Mouse (Mus musculus): Measurements from ENCODE around the gene Stk32c.

Gene Stk32c

DNA sequence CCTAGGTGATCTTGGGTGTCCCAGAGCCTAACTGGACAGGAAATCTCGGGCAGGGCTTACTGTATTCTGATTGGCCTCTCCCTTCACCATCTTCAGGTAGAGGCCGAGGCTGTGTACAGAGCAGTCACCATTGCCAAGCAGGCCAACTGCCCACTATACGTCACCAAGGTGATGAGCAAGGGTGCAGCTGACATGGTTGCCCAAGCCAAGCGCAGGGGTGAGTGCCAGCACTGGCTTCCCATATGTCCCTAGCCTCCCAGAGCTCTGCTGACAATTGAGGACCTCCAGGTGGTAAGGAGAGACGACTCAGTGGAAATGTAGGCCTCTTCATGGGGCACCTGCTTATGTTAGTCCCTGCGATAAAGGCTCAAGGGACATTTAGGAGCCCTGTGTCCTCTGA, 118.3 kb downstream of the Stk32c start:
- no peak for DNase-seq (ENCODE audit: extremely low spot score)

DNA sequence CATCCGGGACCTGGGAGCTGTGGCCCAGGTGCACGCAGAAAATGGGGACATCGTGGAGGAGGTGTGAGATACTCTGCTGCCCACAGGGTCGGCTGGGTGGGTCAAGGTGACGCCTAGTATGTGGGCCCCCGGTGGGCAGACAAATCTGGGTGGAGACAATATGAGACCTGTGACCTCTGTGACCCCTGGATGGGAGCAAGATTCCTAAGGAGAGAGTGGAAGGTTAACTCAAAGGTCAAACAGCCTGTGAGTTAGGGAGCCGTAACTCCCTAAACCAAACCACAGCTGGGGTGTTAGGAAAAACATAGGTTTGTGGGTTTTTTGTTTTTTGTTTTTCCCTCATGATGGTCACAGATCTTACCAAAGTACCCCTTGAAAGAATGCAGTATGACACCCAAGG, 119.3 kb downstream of the Stk32c start:
- DNase-seq (ENCODE audit: extremely low spot score): no peak

DNA sequence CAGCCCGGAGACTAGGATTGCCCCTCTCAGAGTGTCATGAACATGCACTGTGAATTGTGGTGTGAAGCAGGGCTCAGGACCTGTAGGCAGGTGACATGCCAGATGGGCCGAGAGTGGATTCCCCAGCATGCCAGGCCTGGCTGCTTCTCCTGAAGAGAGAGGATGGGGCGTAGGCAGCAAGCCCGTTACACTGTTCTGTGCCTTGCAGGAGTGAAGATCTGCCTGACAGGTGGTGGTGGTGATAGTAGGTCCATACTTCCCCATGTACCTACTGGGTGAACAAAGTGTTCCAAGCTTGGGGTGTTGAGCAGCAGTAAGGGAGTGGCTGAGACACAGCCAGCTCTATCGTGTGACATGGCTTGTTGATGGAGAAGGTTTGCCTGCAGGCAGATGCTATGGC, 120.0 kb downstream of the Stk32c start:
- no peak for DNase-seq (ENCODE audit: extremely low spot score)

DNA sequence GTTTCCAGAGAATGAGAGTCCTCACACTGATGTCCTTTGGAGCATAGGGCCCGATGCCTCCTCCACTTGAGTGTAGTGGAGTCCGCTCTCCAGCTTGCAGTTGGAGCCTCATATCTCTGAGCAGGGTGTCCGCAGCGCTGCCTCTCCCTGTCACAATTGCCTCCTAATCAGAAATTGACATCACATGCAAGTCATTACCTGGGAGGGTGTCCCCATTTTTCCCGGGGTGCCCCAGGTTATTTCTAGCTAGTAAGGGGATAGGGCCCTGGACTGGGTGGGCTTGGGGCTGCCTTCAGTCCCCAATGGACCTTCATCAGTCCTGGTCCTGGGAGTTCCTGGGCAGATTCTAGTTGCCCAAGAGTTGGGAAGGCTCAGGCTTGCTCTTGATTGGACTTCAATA, 120.4 kb downstream of the Stk32c start:
- no peak for DNase-seq (ENCODE audit: extremely low spot score)

DNA sequence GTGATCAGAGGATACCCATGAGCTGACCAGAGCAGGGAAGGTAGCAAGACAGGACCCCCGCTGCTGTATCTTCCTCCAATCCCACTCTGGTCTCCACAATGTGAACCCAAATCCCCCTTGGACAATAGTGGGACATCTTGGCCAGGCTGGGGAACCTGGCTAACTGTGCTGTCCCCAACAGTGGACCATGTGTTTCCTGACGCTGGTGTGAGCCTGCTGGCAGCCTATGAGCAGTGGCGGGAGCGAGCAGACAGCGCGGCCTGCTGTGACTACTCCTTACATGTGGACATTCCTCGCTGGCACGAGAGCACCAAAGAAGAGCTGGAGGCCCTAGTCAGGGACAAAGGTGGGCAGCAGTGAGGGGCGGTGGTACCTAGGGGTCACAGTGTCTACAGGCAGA, 121.4 kb downstream of the Stk32c start:
- DNase-seq (ENCODE audit: extremely low spot score): no peak

DNA sequence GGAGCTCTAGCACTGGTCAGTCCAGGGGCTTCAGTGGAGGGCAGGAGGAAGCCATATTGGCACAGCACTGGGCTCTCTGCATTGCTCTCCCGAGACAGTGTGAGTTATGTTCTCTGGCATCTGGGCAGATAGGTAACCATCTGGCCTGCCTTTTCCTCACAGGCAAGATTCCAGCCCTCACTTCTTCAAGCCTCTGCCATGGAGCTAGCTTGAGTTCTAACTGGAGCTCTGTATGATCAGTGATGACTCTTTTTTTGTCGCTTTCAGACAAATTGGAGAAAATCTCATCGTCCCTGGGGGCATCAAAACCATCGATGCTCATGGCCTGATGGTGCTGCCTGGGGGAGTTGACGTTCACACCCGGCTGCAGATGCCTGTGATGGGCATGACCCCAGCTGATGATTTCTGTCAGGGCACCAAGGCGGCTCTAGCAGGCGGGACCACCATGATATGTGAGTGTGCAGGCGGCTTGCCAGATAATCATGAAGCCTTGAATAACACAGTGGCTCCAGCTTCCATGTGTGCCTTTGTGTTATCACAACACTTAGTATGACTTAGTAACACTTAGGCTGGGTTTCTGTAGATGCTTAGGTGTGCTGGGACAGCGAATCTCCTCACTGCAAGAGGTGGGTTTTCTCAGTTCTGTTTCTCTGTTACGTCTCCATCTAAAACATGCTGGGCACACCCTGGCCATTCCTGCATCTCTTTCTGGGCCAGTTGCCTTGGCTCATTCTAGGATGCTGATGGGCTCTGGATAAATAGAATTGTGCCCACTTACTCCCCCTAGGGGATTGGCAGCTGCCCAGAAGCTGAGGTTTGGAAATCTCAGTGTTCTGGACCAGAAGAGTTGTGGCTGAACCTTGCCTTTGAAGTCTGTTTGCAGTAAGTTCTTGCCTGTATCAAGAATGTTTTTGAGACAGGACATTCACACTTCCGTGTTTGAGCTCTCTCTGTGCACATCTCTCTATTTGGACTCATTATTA, 122.9 kb downstream of the Stk32c start:
- no peak for DNase-seq (ENCODE audit: extremely low spot score)

DNA sequence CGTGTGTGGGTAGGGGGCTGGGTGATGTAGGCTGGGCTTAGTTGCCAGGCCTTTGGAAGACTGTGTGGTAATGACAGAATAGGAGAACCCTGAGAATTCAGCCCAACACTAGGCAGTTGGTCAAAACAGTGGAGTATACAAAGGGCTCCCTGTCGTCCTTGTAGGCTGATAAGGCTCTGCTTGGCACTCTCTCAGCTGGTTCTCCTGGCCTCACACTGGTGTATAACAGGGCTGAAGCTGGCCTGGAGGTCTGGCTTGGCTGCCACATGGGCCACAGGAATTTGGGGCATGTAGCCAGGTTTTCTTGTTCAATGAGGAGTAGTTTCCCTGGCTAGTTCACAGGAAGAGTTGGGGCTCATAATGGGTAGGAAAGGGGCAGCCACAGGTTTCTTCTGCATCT, 125.3 kb downstream of the Stk32c start:
- no peak for DNase-seq (ENCODE audit: extremely low spot score)

DNA sequence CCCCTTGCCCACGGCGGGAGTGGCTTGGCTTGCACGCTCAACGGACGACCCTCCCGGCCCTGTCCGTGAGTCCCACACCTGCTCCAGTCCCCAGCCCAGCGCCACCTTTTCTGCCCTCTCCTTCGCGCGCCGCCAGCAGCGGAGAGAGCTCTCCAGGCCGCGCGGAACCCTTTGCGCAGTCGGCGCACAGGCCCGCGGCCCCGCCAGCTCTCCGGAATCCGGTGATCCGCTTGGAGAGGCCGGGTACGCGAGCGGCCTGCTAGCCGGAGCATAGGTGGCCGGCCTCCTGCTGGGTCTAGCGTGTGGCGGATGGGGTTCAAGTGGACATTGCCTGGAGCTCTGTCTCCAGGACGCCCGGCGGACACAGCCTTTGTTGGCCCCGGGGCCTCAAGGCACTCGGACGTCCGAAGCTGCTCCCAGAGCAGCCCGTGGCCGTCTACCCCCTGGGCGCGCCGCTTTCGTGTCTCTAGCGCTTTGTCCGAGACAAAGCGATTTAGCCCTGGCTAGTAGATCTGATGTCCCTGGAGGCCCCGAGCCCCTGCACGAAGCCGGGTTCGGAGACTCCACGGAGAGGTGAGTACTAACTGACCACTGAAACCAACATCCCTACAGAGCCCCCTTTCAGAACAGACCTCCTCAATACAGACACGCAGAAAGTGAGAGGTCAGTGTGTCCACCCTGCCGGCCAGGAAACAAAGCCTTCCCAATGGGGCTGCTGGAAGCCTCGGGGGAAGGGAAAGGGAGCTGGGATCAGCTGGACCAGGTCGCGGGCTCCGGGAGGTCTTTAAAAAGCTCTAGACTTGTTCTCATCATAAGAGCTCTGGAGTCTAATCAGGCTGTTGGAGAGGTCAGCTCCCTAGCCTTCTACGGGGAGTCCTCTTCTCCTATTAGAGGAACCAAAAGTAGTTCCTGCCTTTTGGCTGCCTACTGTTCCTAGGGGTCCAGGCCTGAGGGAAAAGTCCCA, 126.6 kb downstream of the Stk32c start:
- peak; percentile 79 for DNase-seq (ENCODE audit: extremely low spot score)

DNA sequence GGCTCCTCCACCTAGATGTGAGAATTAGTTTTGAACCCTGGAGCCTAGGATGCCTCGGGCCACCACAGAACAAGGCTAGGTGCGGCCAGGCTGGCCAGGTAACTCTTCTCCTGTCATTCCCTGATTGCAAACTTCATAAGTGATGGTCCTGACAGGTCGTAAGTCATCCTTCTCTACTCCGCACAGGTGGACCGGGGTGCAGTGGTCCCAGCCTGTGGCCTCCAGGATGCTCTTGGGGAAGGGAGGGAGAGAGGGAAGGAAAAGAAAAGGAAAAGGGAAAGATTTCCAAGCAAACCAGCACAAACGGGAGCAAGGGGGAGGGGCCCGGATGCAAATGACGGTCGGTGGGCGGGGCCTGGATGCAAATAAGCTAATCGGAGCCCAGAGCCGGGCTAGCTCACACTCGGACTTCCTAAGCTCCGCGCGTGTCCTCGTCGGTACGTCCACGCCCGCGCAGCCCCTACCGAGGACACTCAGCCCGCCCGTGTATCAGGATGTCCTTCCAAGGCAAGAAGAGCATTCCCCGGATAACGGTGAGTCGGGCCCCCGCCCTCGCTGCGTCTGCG, 127.4 kb downstream of the Stk32c start, which contains the start of gene Dpysl4:
Dpysl4 (plus strand) TSS at position 373 of the 566 bp plus-strand sequence.
- peak; percentile 82 for DNase-seq (ENCODE audit: extremely low spot score)

DNA sequence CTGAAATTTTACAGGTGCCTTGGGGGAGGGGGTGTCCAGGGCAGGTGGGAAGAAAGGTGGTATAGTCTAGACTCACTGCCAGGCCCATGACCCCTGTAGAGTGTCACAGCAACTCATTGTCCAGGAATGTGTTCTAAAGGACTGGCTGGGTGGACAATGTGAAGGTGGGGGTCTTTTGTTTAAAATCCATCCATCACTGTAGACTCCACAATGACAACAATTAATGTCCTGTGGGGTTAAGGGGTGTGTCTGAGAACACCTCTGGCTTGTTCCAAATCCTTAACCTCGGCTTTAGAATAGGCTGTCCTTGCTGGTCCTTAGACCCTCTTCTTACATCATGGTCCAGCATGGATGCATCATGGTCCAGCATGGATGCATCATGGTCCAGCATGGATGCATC, 128.8 kb downstream of the Stk32c start:
- no peak for DNase-seq (ENCODE audit: extremely low spot score)

DNA sequence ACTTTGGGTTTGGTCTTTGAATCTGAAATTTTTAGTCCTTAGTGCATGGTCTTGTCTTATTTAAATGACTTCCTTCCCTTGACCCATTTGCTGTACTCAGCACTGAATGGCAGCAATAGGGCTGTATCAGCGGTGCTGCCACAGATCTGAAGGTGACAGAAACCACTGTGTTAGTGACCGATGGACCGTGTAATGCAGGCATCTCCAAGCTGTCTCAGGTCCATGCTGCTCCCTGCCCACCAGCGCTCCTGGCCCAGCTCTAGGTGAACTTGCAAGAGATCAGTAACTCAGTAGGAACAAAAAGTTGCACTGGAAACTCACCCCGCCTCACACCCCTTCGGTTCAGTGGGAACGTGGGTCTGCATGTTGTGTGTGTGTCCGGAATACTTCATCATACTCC, 130.8 kb downstream of the Stk32c start:
- DNase-seq (ENCODE audit: extremely low spot score): no peak

DNA sequence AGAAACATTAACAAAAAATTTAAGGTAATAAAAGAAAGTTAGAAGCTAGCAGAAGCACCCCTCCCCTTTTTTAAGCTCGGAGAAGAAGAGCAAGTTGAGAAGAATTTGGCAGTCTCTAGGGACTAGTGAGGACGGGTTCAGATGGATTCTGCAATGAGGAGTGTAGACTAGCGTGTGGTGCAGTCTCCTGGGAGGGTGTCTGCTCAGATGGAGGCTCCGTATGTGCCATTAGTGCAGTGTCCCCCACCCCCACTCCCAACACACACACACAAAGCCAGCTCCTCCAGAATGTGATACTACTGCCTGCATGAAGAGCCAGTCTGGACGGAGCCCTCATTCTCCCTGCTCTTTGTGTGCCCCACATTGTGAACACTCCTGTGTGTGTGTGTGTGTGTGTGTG, 131.9 kb downstream of the Stk32c start:
- DNase-seq (ENCODE audit: extremely low spot score): no peak

DNA sequence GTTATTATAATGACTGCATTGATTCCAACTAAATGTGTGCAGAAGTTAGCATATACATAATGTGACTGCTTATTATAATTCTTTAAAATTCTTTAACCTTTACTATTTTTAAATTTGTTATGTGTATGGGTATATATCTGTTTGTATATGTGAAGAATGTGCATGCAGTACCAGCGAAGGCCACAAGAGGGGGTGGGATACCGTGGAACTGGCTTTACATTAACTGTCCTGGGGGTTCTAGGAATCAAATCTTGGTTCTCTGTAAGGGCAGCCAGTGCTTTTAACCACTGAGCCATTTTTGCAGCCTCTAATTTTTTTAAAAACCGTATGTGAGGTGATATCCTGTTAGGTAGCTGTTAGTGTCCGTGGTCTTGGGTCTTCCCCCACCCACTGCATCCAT, 132.4 kb downstream of the Stk32c start:
- DNase-seq (ENCODE audit: extremely low spot score): no peak

DNA sequence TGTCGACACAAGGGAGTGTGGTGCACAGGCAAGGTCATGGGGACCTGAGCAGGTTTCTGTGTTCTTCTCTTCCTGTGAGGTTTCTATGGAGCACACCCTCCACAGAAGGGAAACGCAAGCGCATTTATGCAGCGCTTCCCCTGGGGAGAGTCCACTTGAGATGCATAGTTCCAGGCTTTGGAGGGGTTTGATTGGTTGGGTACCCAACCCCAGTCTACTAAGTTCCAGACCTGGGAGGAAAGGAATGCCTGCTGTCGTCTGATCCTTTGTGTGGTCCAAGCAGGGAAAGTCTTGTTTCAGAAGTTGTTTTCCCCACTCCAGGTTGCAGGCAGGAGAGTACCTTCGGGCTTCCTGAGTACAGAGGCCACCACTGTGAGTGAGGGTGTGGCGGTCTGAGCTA, 134.0 kb downstream of the Stk32c start:
- no peak for DNase-seq (ENCODE audit: extremely low spot score)

DNA sequence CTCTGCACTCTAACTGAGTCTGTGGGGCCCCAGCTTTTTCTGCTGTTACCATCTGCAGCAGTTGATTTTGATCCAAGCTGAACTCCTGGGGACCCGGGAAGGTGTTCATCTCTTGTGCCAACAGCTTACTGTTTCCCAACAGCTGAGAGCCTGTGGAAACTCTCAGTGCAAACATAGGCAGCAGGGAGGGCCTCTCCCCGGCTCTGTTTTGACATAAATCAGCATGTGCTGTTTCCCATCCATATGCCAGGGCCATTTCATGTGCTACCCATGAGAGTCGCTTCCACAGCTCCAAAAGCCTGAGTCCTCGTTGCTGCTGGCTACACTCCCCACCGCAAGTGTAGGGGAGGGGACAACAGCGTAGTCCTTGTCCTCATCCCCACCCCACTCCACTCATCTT, 134.9 kb downstream of the Stk32c start:
- no peak for DNase-seq (ENCODE audit: extremely low spot score)

DNA sequence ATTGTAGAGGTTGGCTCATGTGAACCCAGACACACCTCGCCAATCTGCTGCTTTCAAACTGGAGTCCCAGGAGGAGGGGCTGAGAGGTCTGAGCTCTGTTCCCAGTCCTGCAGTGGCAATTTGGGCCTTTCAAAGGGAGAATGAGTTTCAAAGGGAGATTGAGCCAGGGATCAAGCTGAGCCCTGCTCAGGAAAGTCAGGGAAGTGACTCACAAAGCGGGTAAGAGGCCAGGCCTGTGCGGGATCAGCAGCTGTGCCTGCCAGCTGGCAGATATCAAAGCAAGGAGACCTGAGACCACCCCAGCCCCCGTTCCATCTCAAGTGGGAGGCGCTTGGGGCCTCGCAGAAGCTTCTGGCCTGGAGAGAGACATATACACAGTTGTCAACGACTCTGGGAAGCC, 135.8 kb downstream of the Stk32c start:
- peak; percentile 16 for DNase-seq (ENCODE audit: extremely low spot score)

DNA sequence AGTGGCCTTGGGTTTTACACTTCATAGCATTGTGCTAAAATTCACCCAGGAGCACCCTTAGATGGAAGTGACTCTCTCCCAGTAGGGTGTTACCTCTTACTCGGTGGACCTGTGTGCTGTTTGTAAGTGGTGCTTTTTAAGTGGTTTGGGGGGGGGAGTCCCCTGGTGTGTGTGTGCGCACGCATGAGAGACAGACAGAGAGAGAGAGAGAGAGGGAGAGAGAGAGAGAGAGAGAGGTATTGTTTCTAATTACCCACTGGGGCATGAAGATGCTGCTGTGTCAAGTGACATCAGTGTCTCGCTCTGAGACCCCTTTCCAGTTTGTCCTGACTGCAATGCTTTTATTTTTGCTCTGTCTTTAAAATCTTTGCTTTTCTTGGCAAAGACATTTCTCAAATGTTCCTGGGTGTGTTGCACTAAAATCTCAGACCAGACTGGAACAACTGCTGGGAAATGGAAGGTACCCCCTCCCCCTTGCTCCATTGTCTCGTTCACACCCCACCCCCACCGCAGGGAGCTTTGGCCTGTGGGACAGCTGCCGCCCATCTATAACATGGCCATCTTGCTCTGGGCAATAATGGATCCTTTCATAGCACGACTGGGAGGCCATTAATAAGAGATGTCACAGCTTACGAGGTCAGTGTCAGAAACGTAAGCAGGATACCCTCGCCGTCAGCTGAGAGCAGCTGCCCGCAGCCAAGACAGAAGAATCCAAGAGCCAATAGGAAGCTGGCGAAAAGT, 137.9 kb downstream of the Stk32c start:
- DNase-seq (ENCODE audit: extremely low spot score): peak; percentile 41

DNA sequence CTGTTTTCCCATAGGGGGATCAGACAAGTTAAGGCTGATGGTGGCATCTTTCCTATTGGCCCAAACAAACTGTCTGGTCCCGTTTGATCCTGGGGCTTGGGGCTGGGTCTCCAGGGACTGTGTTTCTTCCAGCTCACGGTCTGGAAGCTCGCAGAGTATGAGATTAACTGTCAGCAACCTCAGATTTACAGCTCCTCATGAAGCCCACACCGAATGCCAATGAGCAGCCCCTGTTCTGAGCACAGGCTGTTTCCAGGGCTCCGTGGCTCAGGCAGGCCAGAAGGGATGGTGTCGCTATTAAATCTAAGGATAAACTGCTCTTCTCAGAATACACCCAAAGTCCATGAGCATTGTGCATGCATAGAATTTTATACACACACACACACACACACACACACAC, 138.9 kb downstream of the Stk32c start:
- no peak for DNase-seq (ENCODE audit: extremely low spot score)

DNA sequence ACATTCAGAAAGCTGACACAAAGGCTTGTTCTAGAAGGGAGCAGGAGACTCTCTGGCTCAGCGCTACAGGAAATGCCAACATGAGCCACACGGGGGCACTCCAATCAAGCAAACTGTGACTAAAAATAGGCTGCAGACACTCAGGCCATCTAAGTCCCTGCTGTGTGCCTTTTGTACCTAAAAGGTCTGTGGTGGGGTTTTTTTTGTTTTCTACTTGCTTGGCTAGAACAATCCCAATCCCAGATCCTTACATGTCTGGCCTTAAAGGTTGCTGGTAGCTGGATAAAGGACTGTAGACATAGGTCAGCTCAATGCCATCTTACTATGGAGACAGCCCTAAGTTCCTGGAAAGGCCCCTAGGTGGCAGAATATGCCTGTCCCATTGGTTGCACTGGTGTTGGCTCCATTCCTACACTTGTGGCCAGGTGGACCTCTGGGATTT, 144.9 kb downstream of the Stk32c start:
- peak; percentile 83 for DNase-seq (ENCODE audit: extremely low spot score)

DNA sequence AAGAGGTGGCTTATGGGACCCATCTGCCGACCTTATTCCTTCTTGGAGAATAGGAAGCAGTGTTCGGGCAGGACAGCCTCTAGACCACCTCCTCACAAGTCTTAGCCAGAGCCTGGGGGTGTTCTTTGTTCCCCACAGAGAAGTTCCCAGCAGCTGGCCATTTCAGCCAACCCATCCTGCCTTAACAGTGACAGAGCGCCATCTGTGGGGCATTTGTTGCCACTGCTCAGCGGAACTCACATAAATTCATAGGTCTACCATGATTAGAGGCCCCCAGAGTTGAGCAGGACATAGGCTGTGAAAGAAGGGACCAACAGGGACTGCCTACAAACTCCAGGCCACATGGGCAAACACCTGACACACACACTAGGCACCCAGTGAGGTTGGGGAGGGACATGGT, 149.7 kb downstream of the Stk32c start:
- DNase-seq (ENCODE audit: extremely low spot score): no peak
